Mouse (Mus musculus) megakaryocyte, embryonic 14.5 days (primary cell): ENCODE results near the gene Lmtk2.

Experiments used
- FLI1 ChIP-seq: IDR thresholded peaks from 2 replicates; pipeline ENCODE4 v1.6.1; 2012; ENCODE audit warnings: low read length, inconsistent platforms, mixed read lengths
- GATA1 ChIP-seq: IDR thresholded peaks from 3 replicates; pipeline ENCODE4 v1.6.1; 2012; ENCODE audit warnings: mixed read lengths, low read length, inconsistent platforms, borderline replicate concordance

- TF ChIP-seq GATA1 (no peak), FLI1 (no peak)
These were observed 1.7 kb upstream of the Lmtk2 start for GRCm38 (mm10) chr5:144098640-144098929.
